Mouse (Mus musculus): ENCODE data around the gene Ift140.

DNA sequence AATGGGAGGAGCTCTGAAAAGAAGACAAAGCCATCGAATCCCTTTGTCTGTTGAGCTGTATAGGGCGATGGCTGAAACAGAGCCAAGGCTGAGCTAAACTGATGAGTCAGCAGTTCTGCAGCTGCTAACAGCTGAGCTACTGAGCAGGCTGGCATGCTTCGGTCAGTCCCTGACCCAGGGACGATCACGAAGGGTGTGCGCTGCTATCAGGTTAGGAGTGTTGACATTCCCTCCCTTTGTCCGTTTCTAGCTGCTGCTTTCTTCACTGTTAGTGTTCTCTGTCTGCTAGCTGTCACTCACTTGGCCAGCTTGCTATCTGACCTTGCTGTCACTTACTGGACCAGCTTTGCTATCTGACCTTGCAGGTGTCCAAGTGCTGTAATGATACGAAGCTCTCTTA, 111.2 kb downstream of the Ift140 start:
- no peak for TF ChIP-seq EP300 (IDR thresholded peaks at IDR 0.05; ENCODE audit: insufficient read depth, low read depth, low read length)
- no peak for TF ChIP-seq CTCF (IDR thresholded peaks at IDR 0.05)
- no peak for TF ChIP-seq POLR2A (IDR thresholded peaks at IDR 0.05; ENCODE audit: insufficient read depth, low read depth, low read length)
